Mouse (Mus musculus): ENCODE results near the gene Gtpbp8.

DNA sequence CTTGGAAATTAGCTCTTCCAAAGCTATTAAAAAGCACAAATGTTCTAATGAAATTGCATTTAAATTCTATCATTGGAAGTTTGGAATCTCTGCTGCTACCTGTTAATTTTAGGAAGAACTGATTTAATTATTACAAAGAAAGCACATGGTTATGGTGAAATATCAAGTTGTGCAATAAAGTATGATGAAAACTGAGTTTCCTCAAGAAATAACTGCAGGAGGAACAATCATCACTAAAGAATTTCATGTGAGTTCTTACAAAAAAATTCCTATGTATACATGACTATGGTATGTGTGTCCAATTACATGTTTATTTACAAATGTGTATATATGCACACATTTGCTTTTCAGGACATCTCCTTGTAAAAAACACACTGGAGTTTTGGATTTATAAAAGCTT lies 48.3 kb upstream of the Gtpbp8 start:
- TF ChIP-seq CTCF (IDR thresholded peaks at IDR 0.05; ENCODE audit: low read depth): no peak
- TF ChIP-seq EP300 (IDR thresholded peaks at IDR 0.05; ENCODE audit: low read depth): no peak

Measured in liver, embryonic 14.5 days (tissue).